Mouse (Mus musculus): Measurements from ENCODE around the gene Prss22.
A peak's percentile ranks its signal among the peaks of the same experiment; 100 is the strongest.

- TF ChIP-seq CTCF (IDR thresholded peaks at IDR 0.05; ENCODE audit: borderline replicate concordance, insufficient read depth, low read length) (peak; percentile 69; the same call in 1 of the 2 replicates), POLR2A (IDR thresholded peaks at IDR 0.05; ENCODE audit: low read depth, low read length) (no peak)
These were observed 11.7 kb upstream of the Prss22 start for GRCm38 (mm10) chr17:24009617-24010016.
